Mouse (Mus musculus): ENCODE data around the gene Btbd11. TPM values are rescaled to one million over a fixed set of nuclear protein-coding genes. Genes with fewer than 3 reads are reported as not detected.
"Not testable (repeated sequence)": the region's sequence is repeated elsewhere in the genome, so short reads cannot be mapped to it uniquely, and the experiment has no call there.

Btbd11 gene
- total RNA-seq, 2 experiments from 2014 or later, result 1.3 to 1.6 TPM

DNA sequence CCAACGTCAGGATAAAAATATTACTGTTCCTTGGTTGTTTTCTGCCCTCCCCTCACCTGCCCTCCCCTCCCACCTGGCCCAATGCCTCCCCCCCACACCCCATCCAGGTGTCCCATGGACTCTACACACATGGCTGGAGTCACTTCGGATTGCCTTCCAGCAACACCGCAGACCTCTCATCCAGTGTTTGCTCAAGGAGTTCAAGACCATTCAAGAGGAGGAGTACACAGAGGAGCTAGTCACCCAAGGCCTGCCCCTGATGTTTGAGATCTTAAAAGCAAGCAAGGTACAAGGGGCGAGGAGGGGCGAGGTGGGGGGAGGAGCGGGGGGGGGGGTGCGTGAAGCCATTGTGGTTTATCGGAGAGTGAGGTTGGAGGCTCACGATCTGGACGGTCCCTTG lies 247.0 kb downstream of the Btbd11 start:
- intact Hi-C loops (cut with DNase I), result no loop called here
- no peak for DNase-seq

DNA sequence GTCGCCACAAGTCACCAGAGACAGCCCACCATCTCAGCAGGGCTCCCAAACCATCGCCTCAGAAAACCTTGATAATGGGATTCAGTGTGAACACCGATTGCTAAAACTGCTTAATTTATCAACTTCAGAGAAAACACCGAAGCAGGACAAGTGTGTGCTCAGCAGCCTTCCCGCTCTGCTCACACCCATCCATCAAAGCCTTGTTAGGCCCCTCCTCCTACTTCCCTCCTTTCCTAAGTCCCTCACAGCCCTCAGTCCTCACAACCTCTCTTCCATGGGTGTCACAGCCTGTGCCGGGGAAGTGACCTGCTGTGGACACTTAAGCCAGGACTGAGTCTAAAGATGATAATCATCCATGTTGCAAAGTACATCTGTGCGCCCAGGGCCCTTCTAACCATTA lies 251.0 kb downstream of the Btbd11 start:
- no peak for DNase-seq
- intact Hi-C loops (cut with DNase I), result no loop called here

DNA sequence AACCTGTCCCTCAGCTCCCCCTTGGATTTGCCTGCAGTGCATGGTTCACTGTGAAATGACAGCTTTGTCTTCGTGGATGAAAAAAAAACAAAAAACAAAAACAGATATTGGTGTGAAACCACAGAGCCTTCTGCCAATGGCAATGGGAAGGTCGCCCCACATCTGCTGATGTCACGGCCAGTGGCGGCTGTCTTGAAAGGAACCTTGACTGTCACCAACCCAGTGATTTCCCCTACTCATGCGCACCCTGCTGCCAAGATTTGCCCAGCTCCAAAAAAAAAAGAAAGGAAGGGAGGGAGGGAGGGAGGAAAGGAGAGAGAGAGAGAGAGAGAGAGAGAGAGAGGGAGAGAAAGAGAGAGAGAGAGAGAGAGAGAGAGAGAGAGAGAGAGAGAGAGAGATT lies 251.5 kb downstream of the Btbd11 start:
- no peak for DNase-seq
- intact Hi-C loops (cut with DNase I), result no loop called here

DNA sequence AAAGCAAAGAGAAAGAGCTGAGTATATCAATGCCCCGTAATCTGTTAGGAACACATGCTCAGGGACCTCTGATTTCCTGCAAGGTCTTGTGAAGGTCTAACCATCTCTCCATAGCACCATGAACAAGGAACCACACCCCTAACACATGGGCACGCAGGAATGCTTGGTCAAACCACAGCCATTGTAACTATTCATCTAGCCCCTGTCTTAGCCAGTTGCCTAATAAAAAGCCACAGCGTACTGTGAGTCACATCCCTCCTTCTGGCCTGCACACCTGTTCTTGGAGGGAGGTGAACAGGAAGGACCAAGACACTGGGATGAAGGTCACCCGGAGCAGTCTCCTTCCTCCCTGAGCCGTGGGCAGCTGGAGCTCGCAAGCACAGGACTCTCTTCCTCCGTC lies 253.0 kb downstream of the Btbd11 start:
- DNase-seq, result no peak
- intact Hi-C loops (cut with DNase I), result no loop called here

DNA sequence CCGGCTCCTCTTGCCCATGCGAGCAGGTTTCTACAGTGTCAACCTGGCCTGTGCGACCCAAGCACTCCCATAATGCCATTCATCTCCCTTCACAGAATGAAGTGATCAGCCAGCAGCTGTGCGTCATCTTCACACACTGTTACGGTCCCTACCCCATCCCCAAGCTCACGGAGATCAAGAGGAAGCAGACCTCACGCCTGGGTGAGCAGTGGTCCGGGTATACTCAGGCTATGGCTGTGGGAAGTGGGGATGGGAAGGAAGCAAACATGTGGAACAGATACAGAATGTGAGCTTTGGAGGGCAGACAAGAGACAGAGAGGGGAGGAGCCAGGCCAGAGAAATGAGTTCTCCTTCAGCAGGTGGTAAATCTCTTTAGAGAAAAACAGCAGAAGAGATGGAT lies 253.8 kb downstream of the Btbd11 start:
- intact Hi-C loops (cut with DNase I), result no loop called here
- no peak for DNase-seq

DNA sequence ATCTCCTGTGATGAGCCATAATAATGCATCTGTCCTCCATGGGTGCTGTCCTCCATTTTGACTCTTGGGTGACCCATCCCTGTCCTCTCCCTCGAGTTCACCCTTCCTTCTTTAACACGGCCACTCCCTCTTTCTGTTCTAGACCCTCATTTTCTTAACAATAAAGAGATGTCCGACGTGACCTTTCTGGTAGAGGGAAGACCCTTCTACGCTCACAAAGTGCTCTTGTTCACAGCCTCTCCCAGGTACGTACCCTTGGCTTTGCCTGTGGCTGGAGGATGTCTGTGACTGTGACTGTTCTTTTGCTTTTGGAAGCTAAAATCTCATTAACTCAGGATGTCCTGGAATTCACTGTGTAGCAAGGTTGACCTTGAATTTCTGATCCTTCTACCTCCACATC lies 258.7 kb downstream of the Btbd11 start:
- DNase-seq, result no peak
- intact Hi-C loops (cut with DNase I), result no loop called here

DNA sequence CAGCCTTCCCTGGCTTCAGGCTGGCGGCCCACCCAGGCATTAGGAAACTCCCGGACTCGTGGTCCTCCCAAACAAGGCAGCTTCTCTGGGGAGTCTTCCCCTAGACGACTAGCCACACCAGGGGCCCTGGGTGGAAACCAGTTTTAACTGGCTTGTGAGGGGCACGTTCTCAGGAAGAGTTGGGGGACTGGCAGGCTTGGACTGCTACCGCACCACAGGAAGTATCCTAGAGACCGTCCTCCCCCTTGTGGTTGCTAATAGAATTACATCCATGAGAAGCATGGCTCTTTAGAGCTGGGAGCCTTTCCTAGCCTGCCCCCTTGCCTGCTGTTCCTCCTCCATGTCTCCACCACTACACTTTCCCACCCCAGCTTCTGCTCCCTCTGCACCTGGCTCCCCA lies 265.1 kb downstream of the Btbd11 start:
- DNase-seq, result peak; percentile 51 to 69
- intact Hi-C loops (cut with DNase I), result loop anchor here (1.0 kb wide), 1 partner anchor 430 kb away; no protein-coding TSS in a partner anchor

DNA sequence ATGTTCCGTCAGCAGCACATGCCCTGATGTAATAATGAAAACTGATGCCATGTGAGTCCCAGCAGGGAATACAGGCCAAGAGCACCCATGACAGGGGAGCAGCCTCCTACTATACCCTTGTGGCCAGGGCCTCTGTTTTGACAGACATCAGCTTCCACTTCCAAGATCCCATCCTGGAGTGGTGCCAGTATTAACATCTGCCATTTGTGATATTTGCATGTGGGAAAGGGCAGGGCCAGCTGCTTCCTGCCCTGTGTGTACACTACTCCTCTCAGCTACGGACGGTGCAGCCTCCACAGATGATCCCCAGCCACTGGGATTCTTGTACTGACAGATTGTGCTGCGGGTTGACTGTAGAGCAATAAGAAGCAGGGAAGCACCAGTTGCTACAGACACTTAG lies 269.3 kb downstream of the Btbd11 start:
- intact Hi-C loops (cut with DNase I), result no loop called here
- DNase-seq, result peak; percentile 54 to 74

DNA sequence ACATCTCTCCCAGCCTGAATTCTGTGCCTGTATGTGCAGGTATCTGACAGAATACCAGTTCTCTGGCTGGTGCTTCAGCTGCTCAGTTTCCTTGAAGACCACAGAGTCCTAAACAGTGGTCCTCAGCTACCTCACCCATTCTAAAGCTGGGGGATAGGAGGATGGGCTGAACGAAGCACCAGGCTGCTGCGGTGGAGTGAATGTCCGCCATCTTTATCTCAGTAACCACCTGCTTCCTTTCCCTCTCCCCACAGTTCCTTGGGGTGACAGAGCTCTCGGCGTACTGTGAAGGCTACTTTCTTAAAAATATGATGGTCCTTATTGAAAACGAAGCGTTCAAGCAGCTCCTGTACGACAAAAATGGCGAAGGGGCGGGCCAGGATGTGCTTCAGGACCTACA lies 271.3 kb downstream of the Btbd11 start:
- intact Hi-C loops (cut with DNase I), result no loop called here

DNA sequence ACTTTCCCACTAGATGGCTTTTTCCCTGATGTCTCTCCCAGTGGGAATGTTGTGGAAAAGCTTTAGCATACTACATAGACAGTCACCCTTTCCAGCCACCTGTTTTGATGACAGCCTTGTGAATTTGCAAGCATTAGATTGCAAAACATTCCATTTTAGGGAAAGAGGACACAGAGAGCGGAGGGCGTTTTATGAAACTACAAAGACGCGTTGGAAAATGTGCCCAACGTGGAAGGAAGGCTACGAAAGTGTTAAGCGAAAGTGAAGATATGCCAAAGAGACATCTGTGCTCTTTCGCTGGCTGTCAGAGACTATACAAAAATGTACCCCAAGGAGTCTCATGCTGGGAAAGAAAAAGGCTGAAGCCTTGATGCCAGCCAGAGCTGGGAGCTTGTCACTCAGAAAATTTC lies 286.9 kb downstream of the Btbd11 start:
- intact Hi-C loops (cut with DNase I), result loop anchor here (10.0 kb wide), 1 partner anchor 201 kb away; no protein-coding TSS in a partner anchor
- no peak for DNase-seq

More for the DNA sequence above, 271.3 kb downstream of the Btbd11 start:
- no peak for DNase-seq

DNA sequence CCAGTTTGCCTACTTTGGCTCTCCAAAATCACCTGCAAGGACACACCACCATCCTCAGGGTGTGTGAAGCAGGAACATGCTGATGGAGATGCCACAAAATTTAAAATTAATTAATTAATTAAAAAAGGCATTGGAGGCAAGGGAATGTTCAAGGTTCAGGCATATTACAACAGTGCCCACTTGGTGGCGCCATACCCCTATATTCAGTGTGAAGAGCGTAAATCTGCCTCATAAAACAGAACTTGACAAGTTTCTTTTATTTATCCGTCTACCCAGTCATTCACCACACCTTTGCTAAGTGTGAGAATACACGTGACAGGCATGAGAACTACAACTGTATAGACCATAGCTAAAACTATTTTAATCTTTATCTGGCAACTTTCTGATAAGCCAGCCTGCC lies 292.0 kb downstream of the Btbd11 start:
- intact Hi-C loops (cut with DNase I), result loop anchor here (10.0 kb wide), 1 partner anchor 196 kb away; no protein-coding TSS in a partner anchor
- DNase-seq, result peak; percentile 38 to 58

DNA sequence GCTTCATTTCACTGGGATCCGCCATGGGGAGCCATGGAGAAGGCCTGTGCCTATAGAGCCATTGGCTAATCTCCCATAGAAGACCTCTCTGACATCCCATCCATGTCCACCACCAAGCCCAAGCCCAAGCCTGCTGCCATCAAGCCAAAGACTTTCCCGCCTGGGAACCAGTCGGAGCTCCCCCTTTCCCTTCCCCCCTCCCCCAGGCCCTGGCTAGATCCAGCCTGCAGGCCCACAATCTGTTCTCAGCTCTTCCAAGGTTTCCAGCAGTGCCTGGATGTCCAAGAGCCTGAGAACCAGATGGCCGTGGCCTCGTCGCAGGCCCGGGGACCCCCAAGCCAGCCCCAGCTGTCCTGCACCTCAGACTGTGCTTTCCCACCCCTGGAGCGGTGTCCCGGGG lies 295.8 kb downstream of the Btbd11 start:
- DNase-seq, result no peak
- intact Hi-C loops (cut with DNase I), result no loop called here

DNA sequence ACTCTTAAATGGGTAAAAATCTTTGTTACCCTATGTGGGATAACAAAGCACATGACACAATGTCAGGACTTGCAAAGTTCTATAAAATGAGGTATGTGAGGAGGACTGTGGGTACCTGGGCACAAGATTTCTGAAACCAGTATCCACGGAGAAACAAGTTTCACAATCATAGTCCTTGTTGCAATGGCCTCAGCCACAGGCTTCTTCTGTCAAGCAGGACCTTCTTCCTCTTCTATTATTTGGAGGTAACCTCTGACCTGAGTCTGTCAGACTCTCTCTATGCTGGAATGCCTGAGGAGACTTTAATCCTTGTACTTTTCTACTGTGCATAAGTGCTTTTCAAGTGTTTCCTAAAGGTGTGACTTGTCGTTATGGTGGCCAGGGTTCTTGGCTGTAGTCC lies 307.8 kb downstream of the Btbd11 start:
- DNase-seq; intact Hi-C loops (cut with DNase I): not testable (repeated sequence)

DNA sequence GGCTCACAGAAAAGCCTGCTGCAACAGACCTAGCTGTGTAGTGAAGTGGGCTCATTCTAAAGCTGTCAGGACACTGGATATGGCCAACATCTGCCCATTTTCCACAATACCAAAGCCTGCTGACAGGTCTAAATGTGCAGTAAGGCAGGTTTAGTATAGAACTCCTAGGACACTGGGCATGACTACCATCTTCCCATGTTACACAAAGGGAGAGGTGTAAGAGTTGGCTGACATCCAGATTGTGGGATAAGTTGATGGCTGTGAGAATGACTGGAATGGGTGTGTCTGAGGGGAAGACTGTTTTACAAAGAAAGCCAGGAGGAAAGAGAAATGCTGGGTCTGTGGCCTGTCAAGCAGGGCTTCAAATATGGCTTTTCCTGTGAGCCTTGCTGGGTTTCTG lies 313.1 kb downstream of the Btbd11 start:
- intact Hi-C loops (cut with DNase I), result no loop called here
- no peak for DNase-seq

DNA sequence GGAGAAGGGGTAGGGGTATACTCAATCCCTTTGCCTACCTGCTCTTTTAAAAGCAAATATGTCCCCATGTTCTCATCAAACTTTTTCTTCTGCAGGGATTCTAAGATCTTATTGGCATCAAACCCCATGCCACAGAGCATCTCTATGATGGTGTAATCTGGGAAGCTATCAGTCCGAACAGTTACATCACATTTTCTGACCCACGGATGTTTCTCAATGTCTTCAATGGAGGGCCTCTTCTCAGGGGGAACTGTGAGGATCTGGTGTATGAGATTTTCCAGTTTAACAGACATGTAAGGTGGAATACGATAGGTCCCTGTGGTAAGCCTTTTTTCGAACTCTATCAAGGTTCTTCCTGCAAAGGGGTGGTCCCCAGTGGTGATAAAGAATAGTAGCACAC lies 323.2 kb downstream of the Btbd11 start:
- intact Hi-C loops (cut with DNase I); DNase-seq: not testable (repeated sequence)

Other genes starting within 250 kb of the Btbd11 start
- gene Cry1, start 201.8 kb upstream of the Btbd11 start, total RNA-seq (2021), result 10 to 100 TPM; 18.4 to 20.9 TPM

Data from heart, postnatal 10 days (tissue).